Mouse (Mus musculus): Measurements from ENCODE around the gene Wdr86. TPM values are rescaled to one million over a fixed set of nuclear protein-coding genes. Genes with fewer than 3 reads are reported as not detected.
"Not testable (repeated sequence)": the region's sequence is repeated elsewhere in the genome, so short reads cannot be mapped to it uniquely, and the experiment has no call there.

The Wdr86 gene
- polyA plus RNA-seq (2014; fragmentation: Nextera tagmentation; extraction: Ambion mirVana), result 21.8 and 31.1 TPM in 2 replicates

DNA sequence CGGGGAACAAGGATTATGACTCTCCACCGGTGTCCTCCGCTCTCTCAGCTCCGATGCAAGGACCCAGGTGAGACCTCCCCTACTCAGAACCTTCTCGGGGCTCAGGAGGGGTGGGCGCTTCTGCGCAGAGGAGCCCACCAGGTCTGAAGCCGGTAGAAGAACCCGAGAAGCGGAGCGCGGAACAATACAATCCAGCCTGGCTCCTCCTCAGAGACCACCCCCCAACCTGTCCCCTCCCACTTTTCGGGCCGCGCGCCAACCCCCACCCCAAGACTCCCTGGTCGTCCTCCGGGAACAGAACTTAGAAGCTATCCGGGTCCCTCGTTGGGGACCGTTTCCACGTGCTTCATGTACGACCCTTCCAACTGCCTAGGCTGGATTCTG is at the start of gene Wdr86:
Gene Wdr86, minus strand, starts transcription at position 240 of the 384 bp plus-strand sequence.
- Histone ChIP-seq H3K4me2 (ENCODE audit: low read depth, low read length) (peak within 1 kb of the TSS; percentile 81), H3K4me1 (ENCODE audit: control insufficient read depth, insufficient read depth, low read length) (peaks cover 31% of the 10 kb centered on the region), H3K27ac (replicated peaks; ENCODE audit: low read depth, low read length) (peak within 1 kb of the TSS; percentile 86), H3K36me3 (ENCODE audit: control insufficient read depth, insufficient read depth, low read length) (peaks cover 7% of the 10 kb centered on the region; the same call in 1 of the 2 replicates), H3K4me3 (ENCODE audit: low read depth, low read length) (peak within 1 kb of the TSS; percentile 64), H3K27me3 (replicated peaks; ENCODE audit: control insufficient read depth, insufficient read depth, low read length) (no peaks in the 10 kb centered on the region), H3K9ac (ENCODE audit: low read depth, low read length) (peak within 1 kb of the TSS; percentile 81), H3K9me3 (ENCODE audit: control insufficient read depth, low read length) (no peaks in the 10 kb centered on the region)
- 0% methylated on average over 23 of the region's 23 CpGs for WGBS
- DNase-seq (ENCODE audit: low spot score), result peak; percentile 82
- peak; percentile 66 for ATAC-seq (ENCODE audit: low read depth)

- WGBS, result 41% methylated on average over 14 of the region's 15 CpGs
- Histone ChIP-seq H3K4me1 (ENCODE audit: control insufficient read depth, insufficient read depth, low read length) (no peaks in the 10 kb centered on the region), H3K9ac (ENCODE audit: low read depth, low read length) (no peak overlapping the region), H3K4me3 (ENCODE audit: low read depth, low read length) (no peak overlapping the region), H3K36me3 (ENCODE audit: control insufficient read depth, insufficient read depth, low read length) (no peaks in the 10 kb centered on the region), H3K27ac (replicated peaks; ENCODE audit: low read depth, low read length) (no peak overlapping the region), H3K27me3 (replicated peaks; ENCODE audit: control insufficient read depth, insufficient read depth, low read length) (0 out of 2 replicates have a peak, but pooled peaks cover 3% of the 10 kb centered on the region), H3K9me3 (ENCODE audit: control insufficient read depth, low read length) (peaks cover 10% of the 10 kb centered on the region; the same call in 1 of the 2 replicates), H3K4me2 (ENCODE audit: low read depth, low read length) (no peak overlapping the region)
- DNase-seq (ENCODE audit: low spot score), result peak; percentile 45
- ATAC-seq (ENCODE audit: low read depth), result no peak
Observed at GRCm38 (mm10) chr5:24779881-24780512, 49.5 kb upstream of the Wdr86 start.

- no peak overlapping the region for H3K4me2 ChIP-seq (ENCODE audit: low read depth, low read length)
- H3K27ac ChIP-seq (replicated peaks; ENCODE audit: low read depth, low read length), result no peak overlapping the region
- no peaks in the 10 kb centered on the region for H3K4me1 ChIP-seq (ENCODE audit: control insufficient read depth, insufficient read depth, low read length)
- H3K4me3 ChIP-seq (ENCODE audit: low read depth, low read length), result no peak overlapping the region
- DNase-seq (ENCODE audit: low spot score) (no peak), ATAC-seq (ENCODE audit: low read depth) (no peak)
- no peaks in the 10 kb centered on the region for H3K36me3 ChIP-seq (ENCODE audit: control insufficient read depth, insufficient read depth, low read length)
- H3K27me3 ChIP-seq (replicated peaks; ENCODE audit: control insufficient read depth, insufficient read depth, low read length), result 0 out of 2 replicates have a peak, but pooled peaks cover 3% of the 10 kb centered on the region
- peaks cover 3% of the 10 kb centered on the region; the same call in 1 of the 2 replicates for H3K9me3 ChIP-seq (ENCODE audit: control insufficient read depth, low read length)
- H3K9ac ChIP-seq (ENCODE audit: low read depth, low read length), result no peak overlapping the region
Observed at GRCm38 (mm10) chr5:24779321-24779720, 48.8 kb upstream of the Wdr86 start.

DNA sequence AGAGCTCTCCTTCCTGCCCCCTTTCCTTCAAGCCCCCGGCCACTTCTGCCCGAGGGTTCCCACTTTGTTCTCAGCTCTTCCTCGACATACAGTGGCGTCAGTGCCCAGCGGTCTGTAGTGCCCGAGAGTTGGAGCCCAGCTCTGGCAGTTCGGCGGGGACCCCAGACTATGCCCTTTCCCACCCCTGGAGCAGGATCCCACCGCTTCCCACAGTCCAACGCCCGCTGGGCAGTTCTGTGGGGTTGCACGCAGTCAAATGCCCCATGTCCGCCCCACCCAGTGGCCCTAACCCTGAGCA is 48.3 kb upstream of the Wdr86 start:
- WGBS, result 39% methylated on average over 13 of the region's 13 CpGs
- Histone ChIP-seq H3K4me2 (ENCODE audit: low read depth, low read length) (peak overlapping the region; percentile 31), H3K9me3 (ENCODE audit: control insufficient read depth, low read length) (no peaks in the 10 kb centered on the region), H3K9ac (ENCODE audit: low read depth, low read length) (peak overlapping the region; percentile 15; the same call in 1 of the 2 replicates), H3K4me3 (ENCODE audit: low read depth, low read length) (no peak overlapping the region), H3K27ac (replicated peaks; ENCODE audit: low read depth, low read length) (no peak overlapping the region), H3K36me3 (ENCODE audit: control insufficient read depth, insufficient read depth, low read length) (no peaks in the 10 kb centered on the region), H3K4me1 (ENCODE audit: control insufficient read depth, insufficient read depth, low read length) (no peaks in the 10 kb centered on the region), H3K27me3 (replicated peaks; ENCODE audit: control insufficient read depth, insufficient read depth, low read length) (0 out of 2 replicates have a peak, but pooled peaks cover 3% of the 10 kb centered on the region)
- ATAC-seq (ENCODE audit: low read depth), result no peak
- DNase-seq (ENCODE audit: low spot score), result no peak

GRCm38 (mm10) chr5:24778082-24778842 is 47.7 kb upstream of the Wdr86 start:
- Histone ChIP-seq H3K27me3 (replicated peaks; ENCODE audit: control insufficient read depth, insufficient read depth, low read length) (0 out of 2 replicates have a peak, but pooled peaks cover 3% of the 10 kb centered on the region), H3K9ac (ENCODE audit: low read depth, low read length) (peak overlapping the region; percentile 15; the same call in 1 of the 2 replicates), H3K36me3 (ENCODE audit: control insufficient read depth, insufficient read depth, low read length) (no peaks in the 10 kb centered on the region), H3K4me2 (ENCODE audit: low read depth, low read length) (peak overlapping the region; percentile 31), H3K4me3 (ENCODE audit: low read depth, low read length) (no peak overlapping the region), H3K27ac (replicated peaks; ENCODE audit: low read depth, low read length) (no peak overlapping the region), H3K9me3 (ENCODE audit: control insufficient read depth, low read length) (no peaks in the 10 kb centered on the region), H3K4me1 (ENCODE audit: control insufficient read depth, insufficient read depth, low read length) (no peaks in the 10 kb centered on the region)
- ATAC-seq (ENCODE audit: low read depth) (no peak), DNase-seq (ENCODE audit: low spot score) (no peak)
- WGBS, result 26% methylated on average over 13 of the region's 17 CpGs

GRCm38 (mm10) chr5:24776681-24777080 is 46.2 kb upstream of the Wdr86 start:
- 65% methylated on average over 4 of the region's 4 CpGs for WGBS
- H3K4me2 ChIP-seq (ENCODE audit: low read depth, low read length), result no peak overlapping the region
- ATAC-seq (ENCODE audit: low read depth), result no peak

GRCm38 (mm10) chr5:24774549-24774948 is 44.0 kb upstream of the Wdr86 start:
- not testable (repeated sequence) for H3K4me3 ChIP-seq (ENCODE audit: low read depth, low read length); H3K4me1 ChIP-seq (ENCODE audit: control insufficient read depth, insufficient read depth, low read length); H3K27me3 ChIP-seq (replicated peaks; ENCODE audit: control insufficient read depth, insufficient read depth, low read length); H3K27ac ChIP-seq (replicated peaks; ENCODE audit: low read depth, low read length); H3K9ac ChIP-seq (ENCODE audit: low read depth, low read length); H3K9me3 ChIP-seq (ENCODE audit: control insufficient read depth, low read length); DNase-seq (ENCODE audit: low spot score); H3K4me2 ChIP-seq (ENCODE audit: low read depth, low read length); ATAC-seq (ENCODE audit: low read depth); H3K36me3 ChIP-seq (ENCODE audit: control insufficient read depth, insufficient read depth, low read length)
- WGBS, result 88% methylated on average over 16 of the region's 16 CpGs

More at GRCm38 (mm10) chr5:24776681-24777080, 46.2 kb upstream of the Wdr86 start:
- Histone ChIP-seq H3K4me3 (ENCODE audit: low read depth, low read length) (no peak overlapping the region), H3K27me3 (replicated peaks; ENCODE audit: control insufficient read depth, insufficient read depth, low read length) (0 out of 2 replicates have a peak, but pooled peaks cover 3% of the 10 kb centered on the region), H3K4me1 (ENCODE audit: control insufficient read depth, insufficient read depth, low read length) (no peaks in the 10 kb centered on the region), H3K9ac (ENCODE audit: low read depth, low read length) (no peak overlapping the region), H3K36me3 (ENCODE audit: control insufficient read depth, insufficient read depth, low read length) (no peaks in the 10 kb centered on the region), H3K27ac (replicated peaks; ENCODE audit: low read depth, low read length) (no peak overlapping the region), H3K9me3 (ENCODE audit: control insufficient read depth, low read length) (no peaks in the 10 kb centered on the region)
- no peak for DNase-seq (ENCODE audit: low spot score)

GRCm38 (mm10) chr5:24757816-24758215 is 27.3 kb upstream of the Wdr86 start, which contains the start of gene Crygn:
Gene Crygn, minus strand, starts transcription at chr5:24758008.
- H3K9ac ChIP-seq (ENCODE audit: low read depth, low read length), result no peak within 1 kb of the TSS
- no peaks in the 10 kb centered on the region for H3K9me3 ChIP-seq (ENCODE audit: control insufficient read depth, low read length)
- no peaks in the 10 kb centered on the region; the same call in 1 of the 2 replicates for H3K27me3 ChIP-seq (replicated peaks; ENCODE audit: control insufficient read depth, insufficient read depth, low read length)
- DNase-seq (ENCODE audit: low spot score) (no peak), ATAC-seq (ENCODE audit: low read depth) (no peak)
- H3K36me3 ChIP-seq (ENCODE audit: control insufficient read depth, insufficient read depth, low read length), result no peaks in the 10 kb centered on the region
- H3K4me2 ChIP-seq (ENCODE audit: low read depth, low read length), result no peak within 1 kb of the TSS
- peaks cover 5% of the 10 kb centered on the region; the same call in 1 of the 2 replicates for H3K4me1 ChIP-seq (ENCODE audit: control insufficient read depth, insufficient read depth, low read length)
- no peak within 1 kb of the TSS for H3K27ac ChIP-seq (replicated peaks; ENCODE audit: low read depth, low read length)
- H3K4me3 ChIP-seq (ENCODE audit: low read depth, low read length), result no peak within 1 kb of the TSS
- 28% methylated on average over 18 of the region's 18 CpGs for WGBS

Measured in embryonic facial prominence, embryonic 14.5 days (tissue).